Mouse (Mus musculus) B cell, adult 2 months (primary cell): ENCODE measurements around the gene Coq2.
A peak's percentile ranks its signal among the peaks of the same experiment; 100 is the strongest.

Experiments
- DNase-seq, 2 experiments: peaks; one replicate each; pipeline ENCODE4 v3.0.0; 2022

The Coq2 gene

DNA sequence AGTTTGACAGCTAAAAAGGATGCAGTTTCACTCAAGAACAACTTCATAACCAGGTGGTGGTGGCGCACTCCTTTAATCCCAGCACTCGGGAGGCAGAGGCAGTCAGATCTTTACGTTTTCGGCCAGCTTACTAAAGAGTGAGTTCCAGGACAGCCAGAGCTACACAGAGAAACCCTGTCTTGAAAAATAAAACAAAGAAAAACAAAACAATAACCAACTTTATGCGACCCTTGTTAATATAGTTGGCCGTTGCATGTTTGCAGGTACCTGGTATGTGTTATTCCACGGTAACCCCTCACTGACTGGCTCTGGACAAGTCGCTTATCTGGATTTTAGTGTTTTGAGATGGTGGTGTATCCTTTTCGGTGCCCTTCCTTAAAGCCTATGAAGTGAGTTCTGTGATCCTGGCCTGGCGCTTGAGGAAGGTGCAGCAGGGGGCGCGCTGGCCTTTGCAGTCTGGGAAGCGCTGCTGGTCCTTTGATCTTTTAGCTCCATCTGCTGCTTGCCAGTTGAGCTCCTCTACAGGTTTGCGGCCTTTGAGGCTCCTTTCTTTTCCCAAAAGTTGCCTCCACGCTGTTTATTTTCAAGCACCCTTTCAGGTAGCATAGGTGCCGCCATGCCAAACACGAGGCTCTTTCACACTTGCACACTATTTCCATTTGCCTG, at the start of gene Coq2:
TSS of gene Coq2 (minus strand) at position 430 of the 666 bp plus-strand sequence.
- peak; percentile 81 to 85 for DNase-seq

DNA sequence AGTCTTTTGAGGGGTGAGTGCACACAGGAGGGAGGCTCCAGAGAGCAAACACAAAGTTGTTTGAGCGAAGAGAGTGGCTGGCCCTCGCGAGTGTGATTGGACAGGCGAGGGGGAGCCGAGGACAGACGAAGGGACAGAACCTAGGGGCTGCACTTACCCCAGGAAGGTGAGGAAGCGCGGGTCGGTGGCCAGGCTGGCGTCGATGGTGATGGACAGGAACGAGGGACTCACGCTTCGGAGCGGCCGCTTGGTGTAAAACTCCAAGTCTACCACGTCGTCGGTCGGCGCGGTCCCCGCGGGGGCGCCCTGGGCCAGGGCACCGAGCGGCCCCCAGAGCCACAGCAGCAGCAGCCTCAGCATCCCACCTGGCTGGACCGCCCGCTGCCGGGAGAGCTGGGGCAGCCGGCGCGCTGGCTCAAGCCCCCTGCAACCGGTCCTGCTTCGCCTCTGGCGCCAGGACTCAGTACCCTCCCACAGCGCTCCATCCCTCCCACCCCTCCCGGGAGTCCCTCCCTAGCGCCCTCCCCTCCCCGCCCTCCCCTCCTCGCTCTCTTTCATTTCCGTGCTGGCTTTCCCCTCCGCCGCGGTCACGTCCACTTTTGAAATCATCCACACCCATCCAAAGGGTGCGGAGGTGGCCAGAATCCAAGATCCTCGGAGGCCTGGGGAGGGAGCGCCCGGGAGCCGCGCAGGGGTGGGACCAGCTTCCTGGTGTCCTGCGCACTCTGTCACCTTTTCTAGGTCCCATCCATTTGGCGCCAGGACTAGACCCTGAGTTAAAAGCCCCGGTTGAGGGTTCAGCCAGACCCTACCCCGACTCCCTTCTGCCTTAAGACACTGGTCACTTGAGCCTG, 44.5 kb upstream of the Coq2 start, which contains the start of gene Hpse:
TSS of gene Hpse (minus strand) at position 482 of the 854 bp plus-strand sequence.
- DNase-seq = peak; percentile 65 to 71

DNA sequence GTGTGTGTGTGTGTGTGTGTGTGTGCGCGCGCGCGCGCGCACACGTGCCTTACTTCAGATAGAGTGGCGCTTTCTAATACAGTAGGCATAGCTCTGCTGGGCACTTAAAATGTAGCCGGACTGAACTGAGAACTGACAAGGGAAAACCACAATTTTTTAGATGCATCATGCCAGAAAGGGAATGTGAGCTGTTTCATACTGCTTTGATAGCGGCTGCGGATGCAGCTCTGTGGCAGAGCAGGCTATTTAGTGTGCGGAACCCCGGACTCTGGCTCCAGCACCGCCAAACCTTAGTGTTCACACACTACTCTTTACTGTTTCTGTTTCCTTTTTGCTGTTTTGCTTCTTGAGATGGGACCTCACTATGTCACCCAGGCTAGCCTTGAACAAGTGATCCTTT, 41.8 kb upstream of the Coq2 start:
- DNase-seq = no peak

DNA sequence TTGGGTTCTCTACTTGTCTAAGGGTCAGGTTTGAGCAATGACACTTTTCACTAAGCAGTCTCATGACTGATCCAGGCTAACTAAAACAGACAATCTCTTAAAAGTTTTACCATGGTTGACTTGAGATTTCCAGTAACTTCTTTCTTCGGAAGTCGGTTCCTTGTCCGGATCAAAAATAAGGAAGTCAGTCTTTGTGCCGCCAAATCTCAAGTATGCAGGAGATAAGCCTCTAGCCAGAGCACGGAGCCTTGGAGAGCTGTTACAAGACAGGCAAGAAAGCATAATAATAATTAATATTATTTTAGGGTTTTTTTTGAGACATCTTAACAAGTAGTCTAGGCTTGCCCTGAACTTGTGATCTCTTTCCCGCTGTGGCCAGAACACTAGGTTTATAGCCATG, 36.3 kb upstream of the Coq2 start:
- no peak for DNase-seq

DNA sequence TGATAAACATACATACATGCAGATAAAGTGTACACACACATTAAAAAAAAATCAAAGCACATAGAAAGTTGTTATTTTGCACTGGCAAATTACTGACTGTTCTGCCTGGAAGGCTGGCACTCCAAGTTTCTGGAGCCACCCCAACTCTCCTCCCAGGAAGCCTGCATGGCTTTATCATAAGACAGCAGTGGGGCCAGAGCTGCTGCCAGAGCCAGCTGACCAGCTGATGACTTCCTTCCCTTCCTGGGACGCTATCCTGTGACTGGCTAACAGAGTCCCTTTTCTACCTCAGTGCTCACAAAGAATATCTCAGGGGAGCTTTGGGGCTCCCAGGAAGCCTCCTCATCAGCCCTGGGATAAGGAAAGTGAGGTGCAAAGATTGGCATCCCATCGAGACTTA, 35.1 kb upstream of the Coq2 start:
- DNase-seq = no peak

DNA sequence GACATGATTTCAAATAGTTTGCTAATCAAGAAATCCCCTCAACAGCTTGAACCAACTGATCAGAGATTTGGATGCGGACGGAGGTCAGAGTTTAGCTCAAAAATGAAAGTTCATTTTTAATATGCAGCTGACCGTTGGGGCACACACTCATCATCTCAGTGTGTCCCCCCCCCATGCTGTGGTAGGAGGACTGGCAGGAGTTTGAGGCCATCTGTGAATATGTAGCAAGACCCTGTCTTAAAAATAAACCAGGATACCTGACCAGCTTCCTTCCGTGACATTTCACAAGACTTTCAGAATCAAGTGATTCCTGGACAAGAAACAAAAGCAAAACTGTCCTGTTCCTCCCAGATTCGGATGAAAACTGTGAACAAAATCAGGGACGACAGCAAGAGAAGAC, 34.1 kb upstream of the Coq2 start:
- no peak for DNase-seq

DNA sequence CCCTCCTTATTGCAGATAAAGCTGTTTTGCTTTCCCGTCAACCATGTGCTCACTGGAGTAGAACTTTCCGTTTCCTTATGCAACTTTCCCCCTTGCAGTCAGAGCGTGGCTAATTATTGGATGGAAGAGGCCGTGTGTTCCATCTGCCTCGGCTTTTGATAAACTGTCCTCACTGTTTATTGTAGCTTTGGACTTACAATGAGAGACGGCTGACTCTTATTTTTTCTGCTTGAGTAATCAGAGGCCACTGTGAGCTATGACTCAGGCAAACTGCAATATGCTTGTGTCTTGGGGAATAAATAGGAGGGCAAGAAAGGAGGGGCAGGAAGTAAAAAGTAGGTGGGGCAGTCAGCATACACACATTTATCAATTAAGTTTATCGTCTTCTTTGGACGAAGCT, 31.7 kb upstream of the Coq2 start:
- DNase-seq = no peak

DNA sequence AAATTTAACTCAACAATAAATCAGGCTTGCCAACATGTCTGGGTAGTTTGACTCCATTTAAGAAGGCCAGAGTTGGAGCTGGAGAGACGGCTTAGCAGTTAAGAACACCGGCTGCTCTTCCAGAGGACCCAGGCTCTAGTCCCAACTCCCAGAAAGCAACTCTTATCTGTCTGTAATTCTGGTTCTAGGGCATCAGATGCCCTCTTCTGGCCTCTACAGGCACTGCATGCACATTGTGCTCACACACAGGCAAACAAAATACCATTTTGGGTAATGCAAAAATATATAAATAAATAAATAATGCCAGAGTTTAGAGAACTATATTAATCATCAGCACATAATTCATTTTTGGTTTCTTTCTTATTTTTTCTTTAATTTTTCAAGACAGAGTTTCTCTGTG, 29.3 kb upstream of the Coq2 start:
- peak in 1 of 2 experiments; percentile 36 for DNase-seq

DNA sequence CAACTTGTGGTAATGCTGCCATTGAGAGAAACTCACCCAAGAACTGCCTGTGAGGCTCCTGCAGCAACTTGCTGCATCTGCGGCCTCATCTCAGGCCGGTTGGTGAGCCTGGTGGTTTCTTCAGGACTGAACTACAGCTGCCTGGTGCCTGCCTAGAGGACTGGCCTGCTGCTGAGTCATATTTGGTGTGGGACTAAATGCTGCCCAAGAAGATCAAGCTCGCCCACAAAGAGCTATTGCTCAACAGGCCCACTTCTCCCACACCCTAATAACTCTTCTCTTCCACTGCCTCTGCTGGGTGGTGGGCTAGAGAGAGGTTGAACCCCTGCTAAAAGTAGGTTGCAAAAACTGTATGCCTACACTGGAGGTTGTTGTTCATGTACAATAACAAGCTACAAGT, 27.4 kb upstream of the Coq2 start:
- no peak for DNase-seq

DNA sequence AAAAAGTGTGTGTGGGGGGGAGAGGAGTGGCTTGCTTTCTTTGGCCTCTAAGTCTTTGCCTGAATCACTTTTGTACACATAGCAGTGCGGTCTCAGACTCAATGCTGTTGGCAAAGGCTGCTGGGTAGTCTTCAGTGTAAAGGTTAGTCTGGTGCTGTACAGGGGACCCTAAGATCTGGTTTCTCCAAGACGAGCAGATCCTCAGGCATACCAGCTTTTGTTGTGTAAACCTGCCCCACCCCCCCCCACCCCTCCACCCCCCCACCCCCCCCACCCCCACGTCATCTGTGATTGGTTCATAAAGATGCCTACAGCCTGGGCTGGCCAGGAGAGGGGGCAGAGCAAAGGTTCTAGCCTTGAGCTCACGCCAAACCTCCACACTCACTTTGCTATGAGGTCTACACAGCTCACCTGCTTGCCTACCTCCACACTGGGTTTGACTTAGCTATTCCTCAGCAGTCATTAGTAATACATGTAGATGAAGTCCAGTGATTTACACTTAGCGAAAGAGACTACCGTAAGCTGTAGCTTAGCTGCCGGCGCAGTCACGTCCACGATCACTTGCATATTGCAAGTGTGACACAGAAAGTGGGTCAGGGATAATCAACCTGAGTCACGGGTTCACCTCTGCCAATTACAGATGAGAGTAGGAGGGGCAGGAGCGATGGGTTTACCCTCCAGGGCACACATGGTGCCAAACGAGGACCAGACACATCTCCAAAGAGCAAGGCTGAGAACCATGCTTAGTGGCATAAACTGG, 26.1 kb upstream of the Coq2 start:
- DNase-seq = no peak

DNA sequence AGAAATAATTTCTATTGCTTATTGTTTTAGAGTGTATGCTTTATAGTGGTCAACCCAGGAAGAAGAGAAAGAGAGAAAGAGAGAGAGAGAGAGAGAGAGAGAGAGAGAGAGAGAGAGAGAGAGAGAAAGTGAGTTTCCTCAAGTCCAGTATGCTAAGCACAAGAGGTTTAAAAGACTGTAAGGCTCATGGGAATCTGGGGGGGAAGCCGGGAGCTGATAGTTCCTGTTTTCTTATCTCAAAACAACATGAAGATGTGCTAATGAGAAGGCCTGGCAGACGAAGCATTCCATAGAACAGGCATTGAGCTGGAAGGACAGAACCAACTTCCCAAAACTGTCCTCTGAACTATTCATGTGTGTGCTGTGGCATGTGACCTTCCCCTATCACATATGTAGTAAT, 22.9 kb upstream of the Coq2 start:
- no peak for DNase-seq

DNA sequence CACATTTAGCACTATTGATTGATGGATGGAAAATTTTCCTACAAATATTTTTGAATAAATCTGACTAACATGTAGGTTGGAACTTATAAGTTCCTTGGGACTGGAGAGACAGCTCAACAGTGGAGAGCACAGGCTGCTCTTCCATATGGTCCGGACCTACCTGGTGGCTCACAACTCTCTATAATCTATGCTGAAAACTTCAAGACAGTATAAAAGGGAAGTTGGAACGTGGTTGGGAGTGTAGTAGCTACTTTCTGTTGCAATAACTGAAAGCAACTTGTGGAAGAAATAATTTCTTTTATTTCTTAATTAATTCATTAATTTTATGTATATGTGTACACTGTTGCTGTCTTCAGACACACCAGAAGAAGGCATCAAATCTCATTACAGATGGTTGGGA, 22.5 kb upstream of the Coq2 start:
- no peak for DNase-seq

DNA sequence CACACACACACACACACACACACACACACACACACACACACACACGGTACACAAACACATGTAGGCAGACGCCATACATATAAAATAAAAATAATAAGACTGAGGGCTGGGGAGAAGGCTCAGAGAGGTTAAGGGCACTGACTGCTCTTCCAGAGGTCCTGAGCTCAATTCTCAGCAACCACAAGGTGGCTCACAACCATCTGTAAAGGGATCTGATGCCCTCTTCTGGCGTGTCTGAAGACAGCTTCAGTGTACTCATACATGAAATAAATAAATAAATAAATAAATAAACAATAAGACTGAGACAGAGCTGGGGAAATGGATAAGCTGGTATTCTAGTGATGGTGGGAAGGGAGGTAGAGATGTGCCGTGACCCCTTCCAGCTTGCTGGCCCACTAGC, 10.7 kb upstream of the Coq2 start:
- DNase-seq = no peak

DNA sequence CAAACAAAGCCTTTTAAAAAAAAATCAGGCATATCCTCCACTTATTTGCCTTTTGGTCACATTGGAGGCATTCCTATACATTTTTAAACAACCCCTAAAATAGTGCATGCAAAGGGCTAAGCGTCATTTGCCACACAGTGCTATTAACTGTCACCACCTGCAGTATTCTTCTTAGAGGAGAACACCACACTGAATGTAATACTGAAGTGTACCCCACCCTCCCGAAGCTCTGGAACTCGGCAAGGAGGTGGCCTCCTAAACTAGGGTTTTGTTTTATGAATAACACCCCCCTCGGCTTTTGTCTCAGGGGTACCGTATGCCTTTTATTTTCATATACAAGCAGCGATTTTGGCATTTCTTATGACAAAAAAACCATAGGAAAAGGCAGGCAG, 5.6 kb upstream of the Coq2 start:
- peak in 1 of 2 experiments; percentile 12 for DNase-seq

DNA sequence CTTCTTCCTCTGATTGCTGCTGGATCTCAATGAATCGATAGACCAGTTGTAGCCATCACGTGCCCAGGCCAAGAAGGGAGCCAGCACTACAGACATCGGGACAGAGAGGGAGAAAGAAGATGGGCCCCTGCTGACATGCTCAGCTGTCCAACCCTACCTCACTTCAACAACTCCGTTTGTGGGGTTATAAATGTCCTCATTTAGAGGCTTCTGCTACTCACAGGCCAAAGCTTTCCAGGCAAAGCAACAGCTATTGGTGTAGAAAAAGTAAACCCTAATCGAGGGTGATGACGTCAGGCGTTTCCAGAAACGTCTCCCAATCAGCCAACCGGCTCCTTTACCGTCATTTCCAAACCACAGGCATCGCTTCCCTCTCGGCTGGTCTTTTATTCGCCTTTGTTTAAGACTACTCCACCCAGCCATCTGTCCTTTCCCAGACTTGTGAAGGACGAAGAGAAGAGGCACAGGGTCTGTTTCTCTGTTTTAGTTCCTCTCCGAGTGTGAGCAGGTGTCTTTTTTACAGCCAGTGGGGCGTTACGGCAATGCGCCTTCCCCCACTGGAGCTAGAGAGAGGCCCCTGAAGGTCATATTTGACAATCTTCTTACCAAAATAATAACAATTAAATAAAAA, 5.1 kb upstream of the Coq2 start:
- peak; percentile 78 to 83 for DNase-seq

DNA sequence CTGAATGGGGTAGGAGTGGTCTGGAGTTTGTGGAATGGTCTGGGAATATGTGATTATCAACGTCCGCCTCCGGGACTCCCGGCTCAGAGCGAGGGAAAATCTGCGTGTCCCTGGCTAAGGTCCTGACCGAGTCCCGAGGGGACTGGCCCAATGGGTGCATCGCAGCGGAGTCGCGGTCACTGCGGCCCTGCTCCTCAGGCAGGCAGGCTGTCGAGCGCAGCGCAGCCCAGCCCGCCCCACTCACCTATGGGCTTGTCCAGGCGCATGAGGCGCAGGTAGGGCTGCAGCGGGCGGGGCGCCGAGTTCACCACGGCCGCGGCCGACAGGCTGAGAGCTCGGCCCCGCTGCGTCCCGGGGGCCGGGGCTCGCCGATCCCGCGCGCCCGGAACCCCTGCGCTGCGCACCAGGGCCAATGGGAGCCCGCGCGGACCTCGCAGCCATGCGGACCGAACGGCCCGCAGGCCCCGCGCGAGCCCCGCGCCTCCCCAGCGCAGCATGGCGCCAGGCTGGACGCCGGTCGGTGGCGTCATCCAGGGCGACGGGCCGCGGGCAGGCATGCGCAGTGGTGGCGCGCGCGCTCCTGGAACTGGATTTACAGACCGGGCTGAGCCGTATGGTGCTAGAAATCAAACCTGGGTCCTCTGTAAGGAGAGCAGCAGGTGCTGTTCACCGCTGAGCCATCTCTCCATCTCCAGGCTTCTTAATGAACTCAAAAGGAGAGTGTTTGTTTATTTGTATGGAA, 1.0 kb downstream of the Coq2 start:
- DNase-seq = peak; percentile 92 to 93

DNA sequence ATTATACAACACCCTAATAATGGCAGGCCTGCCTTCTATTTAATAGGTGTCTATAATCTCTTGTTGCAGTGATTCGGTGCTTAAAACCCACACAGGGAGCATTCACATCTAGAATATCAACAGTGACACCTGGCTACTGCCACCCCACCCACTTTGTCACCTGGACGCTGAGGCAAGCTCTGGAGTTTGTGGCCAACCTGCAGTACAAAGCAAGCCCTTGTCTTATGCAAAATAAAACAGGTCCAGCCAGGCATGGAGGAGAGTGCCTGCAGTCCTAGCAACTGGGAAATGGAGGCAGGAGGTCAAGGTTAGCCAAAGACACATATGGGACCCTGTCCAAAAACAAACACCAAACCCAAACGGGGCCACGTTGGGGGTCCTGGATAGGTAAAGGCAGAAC, 2.5 kb downstream of the Coq2 start:
- no peak for DNase-seq

DNA sequence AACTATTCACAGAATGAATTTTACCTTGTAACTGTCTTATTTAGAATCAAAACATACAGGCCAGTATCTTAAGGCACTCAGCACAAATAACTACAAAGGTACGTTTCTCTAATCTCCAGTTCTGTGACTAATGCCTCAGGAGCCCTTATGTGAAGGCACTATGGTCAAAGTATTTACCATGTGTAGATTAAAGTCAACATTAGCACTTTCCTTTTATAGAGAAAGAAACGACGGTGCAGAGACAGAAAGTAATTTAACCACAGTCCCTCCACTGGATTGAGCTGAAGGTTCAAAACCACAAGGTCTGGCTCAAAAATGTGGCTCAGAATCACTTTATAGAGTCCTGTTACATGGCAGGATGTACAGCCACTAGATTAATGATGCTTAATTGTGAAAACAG, 3.0 kb downstream of the Coq2 start:
- no peak for DNase-seq

DNA sequence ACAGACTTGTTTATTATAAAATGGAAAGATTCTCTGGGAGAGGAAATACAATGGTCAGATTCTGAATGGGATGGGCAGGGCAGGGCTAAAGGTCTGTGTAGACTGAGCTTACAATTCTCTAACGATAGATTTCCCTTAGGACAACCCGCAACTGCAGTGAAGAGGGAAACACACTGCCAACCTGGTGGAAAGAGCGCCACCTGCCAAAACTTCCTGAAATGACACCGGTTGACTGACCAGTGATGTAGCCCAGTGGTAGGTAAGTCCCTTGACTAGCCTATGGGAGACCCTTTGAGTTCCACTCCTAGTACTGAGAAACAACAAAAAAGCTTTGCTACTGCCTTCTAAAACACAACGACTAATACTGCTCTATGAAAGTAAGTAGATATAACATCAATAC, 3.5 kb downstream of the Coq2 start:
- peak; percentile 63 to 64 for DNase-seq

DNA sequence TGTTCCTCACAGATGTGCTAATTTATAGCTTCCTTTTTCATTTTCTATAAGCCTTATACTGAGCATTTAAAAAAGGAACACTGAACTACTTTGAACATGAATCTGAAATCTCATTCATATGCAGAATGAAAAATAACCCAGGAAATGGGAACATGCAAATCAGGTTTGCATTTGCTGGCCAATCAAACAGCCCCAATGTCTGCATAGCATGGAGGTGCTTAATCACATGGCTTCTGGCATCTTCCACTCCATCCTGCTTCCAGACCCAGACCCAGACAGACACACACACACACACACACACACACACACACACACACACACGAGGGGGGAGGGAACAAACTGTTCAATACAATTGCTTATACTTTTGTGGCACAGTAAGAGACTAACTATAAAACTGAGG, 8.0 kb downstream of the Coq2 start:
- no peak for DNase-seq

DNA sequence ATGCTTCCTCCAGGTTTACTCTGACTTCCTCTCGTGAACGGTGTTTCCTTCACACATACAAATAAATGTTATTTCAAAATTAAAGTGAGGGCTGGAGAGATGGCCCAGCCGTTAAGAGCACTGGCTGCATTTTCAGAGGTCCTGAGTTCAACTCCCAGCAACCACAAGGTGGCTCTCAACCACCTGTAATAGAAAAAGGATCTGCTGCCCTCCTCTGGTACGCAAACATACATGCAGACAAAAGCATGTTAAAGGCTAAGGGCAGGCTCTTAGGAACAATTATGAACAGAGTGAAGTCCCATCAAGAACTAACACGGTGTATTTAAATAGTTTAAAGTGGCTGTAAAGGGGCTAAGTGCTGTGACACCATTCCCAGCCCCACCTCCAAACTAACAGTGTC, 11.1 kb downstream of the Coq2 start:
- DNase-seq = peak; percentile 74 to 79

DNA sequence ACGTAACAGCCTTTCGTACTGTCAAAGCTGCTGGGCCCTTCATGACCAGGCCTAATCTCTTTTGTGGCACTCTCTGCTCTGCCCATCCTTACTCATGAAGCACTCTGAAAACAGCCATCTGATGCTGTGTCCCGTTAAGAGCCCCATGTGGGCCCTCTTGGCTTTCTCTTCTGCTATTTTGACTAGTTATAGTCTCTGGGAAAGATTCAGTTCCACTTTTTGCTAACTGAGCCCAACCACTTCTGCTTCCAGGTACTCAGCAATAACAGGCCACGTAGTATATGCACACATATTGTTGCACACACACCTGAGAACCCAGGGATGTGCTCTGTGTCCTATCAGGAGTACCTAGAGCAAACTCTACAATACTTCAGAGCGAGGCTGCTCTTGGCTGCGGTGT, 11.9 kb downstream of the Coq2 start:
- peak; percentile 68 to 80 for DNase-seq
